Mouse (Mus musculus) limb, embryonic 12.5 days (tissue): ENCODE measurements around the gene 4930402H24Rik. TPM values are rescaled to one million over a fixed set of nuclear protein-coding genes. Genes with fewer than 3 reads are reported as not detected.

Experiments used
- ATAC-seq: fragments of 200-750 bp; cut with Nextera tagmentation; 2 replicates; pipeline ENCODE4 v1.8.0; 2017; ENCODE audit warnings: low read depth, moderate TSS enrichment; ENCODE audit not compliant: insufficient number of reproducible peaks, insufficient read depth, low FRiP score, low TSS enrichment
- H3K27ac ChIP-seq: fragments of 300-500 bp; sonication (generic); 2 replicates; pipeline ENCODE4 v1.5.1; 2016; ENCODE audit warnings: mild to moderate bottlenecking, moderate library complexity
- H3K27me3 ChIP-seq: fragments of 300-500 bp; sonication (generic); 2 replicates; pipeline ENCODE4 v1.6.1; 2016; ENCODE audit warnings: mild to moderate bottlenecking, moderate library complexity
- H3K36me3 ChIP-seq: fragments of 300-500 bp; sonication (generic); 2 replicates; pipeline ENCODE4 v1.6.1; 2016; ENCODE audit warnings: mild to moderate bottlenecking, moderate library complexity
- H3K4me1 ChIP-seq: fragments of 300-500 bp; sonication (generic); replicated peaks from 2 replicates; pipeline ENCODE4 v1.6.1; 2016
- H3K4me2 ChIP-seq: fragments of 300-500 bp; sonication (generic); 2 replicates; pipeline ENCODE4 v1.6.1; 2016; ENCODE audit warnings: mild to moderate bottlenecking, moderate library complexity
- H3K4me3 ChIP-seq: fragments of 300-500 bp; sonication (generic); replicated peaks from 2 replicates; pipeline ENCODE4 v1.5.1; 2016; ENCODE audit warnings: mild to moderate bottlenecking
- H3K9ac ChIP-seq: fragments of 300-500 bp; sonication (generic); replicated peaks from 2 replicates; pipeline ENCODE4 v1.6.1; 2016; ENCODE audit warnings: mild to moderate bottlenecking, moderate library complexity
- H3K9me3 ChIP-seq: fragments of 300-500 bp; sonication (generic); 2 replicates; pipeline ENCODE4 v1.6.1; 2016; ENCODE audit warnings: mild to moderate bottlenecking, moderate library complexity
- WGBS: fragments of 180-500 bp; shearing (Covaris S2); methylation state at CpG from one replicate; pipeline ENCODE4 v1.1.7; 2016; 5-methylcytosine and 5-hydroxymethylcytosine counted together
- polyA plus RNA-seq: library from polyadenylated mRNA; unstranded; fragments of >200 nt; fragmentation: Nextera tagmentation; extraction: Ambion mirVana; gene quantifications from 2 replicates; pipeline ENCODE4 v1.2.1, GENCODE M21; 2016

Gene 4930402H24Rik
- polyA plus RNA-seq, 1 experiment from 2014 or later = 39.7 TPM

- 90% methylated on average over 9 of the region's 9 CpGs for WGBS
- Histone ChIP-seq H3K27me3 (no peaks in the 10 kb centered on the region), H3K4me1 (no peaks in the 10 kb centered on the region), H3K4me2 (no peak overlapping the region), H3K9me3 (no peaks in the 10 kb centered on the region), H3K27ac (no peak overlapping the region), H3K36me3 (peaks cover 95% of the 10 kb centered on the region), H3K4me3 (no peak overlapping the region), H3K9ac (no peak overlapping the region)
- ATAC-seq = no peak
Observed at GRCm38 (mm10) chr2:130730746-130731145, 175.5 kb downstream of the 4930402H24Rik start.

- no peak for ATAC-seq
- Histone ChIP-seq H3K9me3 (no peaks in the 10 kb centered on the region), H3K4me2 (no peak overlapping the region), H3K27me3 (no peaks in the 10 kb centered on the region), H3K27ac (no peak overlapping the region), H3K9ac (no peak overlapping the region), H3K4me3 (no peak overlapping the region), H3K4me1 (no peaks in the 10 kb centered on the region), H3K36me3 (peaks cover 95% of the 10 kb centered on the region)
- 93% methylated on average over 2 of the region's 2 CpGs for WGBS
Observed at GRCm38 (mm10) chr2:130728906-130729585, 177.2 kb downstream of the 4930402H24Rik start.

- H3K36me3 ChIP-seq = peaks cover 95% of the 10 kb centered on the region
- no peak overlapping the region for H3K9ac ChIP-seq
- H3K27me3 ChIP-seq = no peaks in the 10 kb centered on the region
- ATAC-seq = no peak
- H3K27ac ChIP-seq = no peak overlapping the region
- H3K4me2 ChIP-seq = no peak overlapping the region
- no peaks in the 10 kb centered on the region for H3K4me1 ChIP-seq
- 90% methylated on average over 1 of the region's 1 CpGs for WGBS
- no peak overlapping the region for H3K4me3 ChIP-seq
- no peaks in the 10 kb centered on the region for H3K9me3 ChIP-seq
Observed at GRCm38 (mm10) chr2:130727752-130728151, 178.5 kb downstream of the 4930402H24Rik start.

- no peaks in the 10 kb centered on the region for H3K27me3 ChIP-seq
- H3K27ac ChIP-seq = no peak overlapping the region
- no peaks in the 10 kb centered on the region for H3K9me3 ChIP-seq
- no peak for ATAC-seq
- peaks cover 86% of the 10 kb centered on the region for H3K36me3 ChIP-seq
- WGBS = 92% methylated on average over 4 of the region's 4 CpGs
- H3K9ac ChIP-seq = no peak overlapping the region
- H3K4me3 ChIP-seq = no peak overlapping the region
- no peak overlapping the region for H3K4me2 ChIP-seq
- H3K4me1 ChIP-seq = no peaks in the 10 kb centered on the region
Observed at GRCm38 (mm10) chr2:130724369-130724768, 181.8 kb downstream of the 4930402H24Rik start.

- H3K4me2 ChIP-seq = no peak overlapping the region
- WGBS = 69% methylated on average over 6 of the region's 6 CpGs
- no peak for ATAC-seq
- no peak overlapping the region for H3K4me3 ChIP-seq
- H3K9me3 ChIP-seq = no peaks in the 10 kb centered on the region
- H3K36me3 ChIP-seq = peaks cover 77% of the 10 kb centered on the region
- no peaks in the 10 kb centered on the region for H3K4me1 ChIP-seq
- H3K27me3 ChIP-seq = no peaks in the 10 kb centered on the region
- no peak overlapping the region for H3K9ac ChIP-seq
- H3K27ac ChIP-seq = no peak overlapping the region
Observed at GRCm38 (mm10) chr2:130717951-130718350, 188.3 kb downstream of the 4930402H24Rik start.

GRCm38 (mm10) chr2:130707057-130707456, 199.1 kb downstream of the 4930402H24Rik start:
- Histone ChIP-seq H3K27ac (peak overlapping the region; percentile 50; the same call in 1 of the 2 replicates), H3K9me3 (no peaks in the 10 kb centered on the region), H3K4me1 (peaks cover 6% of the 10 kb centered on the region), H3K27me3 (no peaks in the 10 kb centered on the region), H3K36me3 (peaks cover 31% of the 10 kb centered on the region), H3K4me2 (no peak overlapping the region), H3K9ac (no peak overlapping the region), H3K4me3 (no peak overlapping the region)
- 48% methylated on average over 10 of the region's 10 CpGs for WGBS
- no peak for ATAC-seq

- Histone ChIP-seq H3K4me1 (peaks cover 6% of the 10 kb centered on the region), H3K4me3 (no peak overlapping the region), H3K36me3 (peaks cover 26% of the 10 kb centered on the region), H3K27me3 (no peaks in the 10 kb centered on the region), H3K9me3 (no peaks in the 10 kb centered on the region), H3K27ac (peak overlapping the region; percentile 50; the same call in 1 of the 2 replicates), H3K9ac (no peak overlapping the region), H3K4me2 (no peak overlapping the region)
- 62% methylated on average over 4 of the region's 4 CpGs for WGBS
- ATAC-seq = no peak
Observed at GRCm38 (mm10) chr2:130706602-130707001, 199.6 kb downstream of the 4930402H24Rik start.

GRCm38 (mm10) chr2:130705178-130705577, 201.0 kb downstream of the 4930402H24Rik start:
- no peak for ATAC-seq
- H3K27ac ChIP-seq = no peak overlapping the region
- 69% methylated on average over 6 of the region's 6 CpGs for WGBS

GRCm38 (mm10) chr2:130704040-130705001, 201.9 kb downstream of the 4930402H24Rik start:
- Histone ChIP-seq H3K4me2 (no peak overlapping the region), H3K36me3 (peaks cover 8% of the 10 kb centered on the region), H3K9ac (no peak overlapping the region), H3K4me3 (no peak overlapping the region), H3K9me3 (no peaks in the 10 kb centered on the region), H3K27ac (peak overlapping the region; percentile 58), H3K4me1 (peaks cover 6% of the 10 kb centered on the region), H3K27me3 (peaks cover 13% of the 10 kb centered on the region)
- ATAC-seq = no peak
- WGBS = 60% methylated on average over 9 of the region's 9 CpGs

More at GRCm38 (mm10) chr2:130705178-130705577, 201.0 kb downstream of the 4930402H24Rik start:
- no peak overlapping the region for H3K9ac ChIP-seq
- H3K4me2 ChIP-seq = no peak overlapping the region
- peaks cover 6% of the 10 kb centered on the region for H3K4me1 ChIP-seq
- peaks cover 12% of the 10 kb centered on the region for H3K36me3 ChIP-seq
- peaks cover 5% of the 10 kb centered on the region; the same call in 1 of the 2 replicates for H3K27me3 ChIP-seq
- no peaks in the 10 kb centered on the region for H3K9me3 ChIP-seq
- H3K4me3 ChIP-seq = no peak overlapping the region

GRCm38 (mm10) chr2:130697821-130698266, 208.4 kb downstream of the 4930402H24Rik start:
- Histone ChIP-seq H3K27me3 (peaks cover 66% of the 10 kb centered on the region), H3K9me3 (no peaks in the 10 kb centered on the region), H3K4me2 (peak overlapping the region; percentile 98), H3K36me3 (no peaks in the 10 kb centered on the region), H3K4me3 (peak overlapping the region; percentile 63), H3K27ac (no peak overlapping the region), H3K4me1 (peaks cover 5% of the 10 kb centered on the region; the same call in 1 of the 2 replicates), H3K9ac (peak overlapping the region; percentile 59)
- 2% methylated on average over 14 of the region's 14 CpGs for WGBS
- no peak for ATAC-seq
